Mouse (Mus musculus): ENCODE measurements around the gene Cope.

DNA sequence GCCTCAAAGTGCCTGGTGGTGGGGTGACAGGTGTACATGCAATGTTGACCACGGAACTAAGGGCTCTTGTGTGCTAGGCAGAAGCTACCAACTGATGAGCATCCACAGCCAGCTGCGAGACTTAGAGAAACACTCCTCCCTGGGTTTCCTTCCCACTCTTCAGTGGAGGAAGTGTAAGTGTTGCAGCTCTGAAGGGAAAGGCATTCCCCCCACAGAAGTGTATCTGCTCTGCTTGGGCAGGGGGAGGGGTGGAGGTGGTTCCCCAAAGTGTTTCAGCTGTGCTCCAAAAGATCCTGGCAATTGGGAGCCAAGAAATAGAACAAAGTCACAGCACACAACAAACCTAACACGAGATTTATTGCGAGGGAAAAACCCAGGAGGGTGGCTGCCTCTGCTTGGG lies 51.7 kb downstream of the Cope start:
- TF ChIP-seq CTCF (IDR thresholded peaks at IDR 0.05; ENCODE audit: low read depth): no peak
- no peak for TF ChIP-seq EP300 (optimal IDR thresholded peaks at IDR 0.05)
